Mouse (Mus musculus) small intestine, adult 2 months (tissue): ENCODE measurements around the gene Zbtb3.

Experiments used
- CTCF ChIP-seq: fragments of 200-500 bp; IDR thresholded peaks from 2 replicates; pipeline ENCODE4 v1.5.1; 2012; ENCODE audit warnings: low read depth, mild to moderate bottlenecking, control low read depth, inconsistent platforms, low read length, moderate library complexity, mixed read lengths; ENCODE audit not compliant: insufficient replicate concordance, insufficient read length; ENCODE audit errors: extremely low read depth
- POLR2A ChIP-seq: fragments of 200-500 bp; IDR thresholded peaks from 2 replicates; pipeline ENCODE4 v1.6.1; 2012; ENCODE audit warnings: low read depth, mild to moderate bottlenecking, control low read depth, inconsistent platforms, low read length, moderate library complexity

GRCm38 (mm10) chr19:8850402-8850901 lies 48.1 kb downstream of the Zbtb3 start, which contains the start of gene Lrrn4cl:
- TF ChIP-seq POLR2A = no peak
- no peak for TF ChIP-seq CTCF
